Comparison of ENCODE assay signal across 16 mouse cellular contexts in genomic region chr14:61970591-61970990, GRCm38 (mm10).
A peak's percentile ranks its signal among the peaks of the same experiment; 100 is the strongest.
DNase-seq lines count a peak whose midpoint lies in the region; ATAC-seq and TF ChIP-seq lines count a peak whose summit lies in the region.
"Had no signal": no experiment of that assay in that cellular context is flagged by ENCODE, and none has a peak within 500 bp of the region (broad histone marks: within the 10 kb centered on the region; RNA-seq: fewer than 3 reads in every experiment).

No protein-coding gene starts in this region.

- peak overlapping the region; percentile 82 for H3K27ac ChIP-seq in liver, postnatal 0 days (ENCODE audit: low read depth)
- H3K27ac ChIP-seq in liver, embryonic 11.5 days (ENCODE audit: low read depth, low read length), result no peak overlapping the region
- H3K27ac ChIP-seq in kidney, adult 2 months (ENCODE audit: insufficient read depth, low read depth, low read length), result peak overlapping the region; percentile 97
- no peak overlapping the region for H3K27ac ChIP-seq in hindbrain, embryonic 10.5 days
- H3K27ac ChIP-seq: embryonic facial prominence, embryonic 10.5 days; forebrain, embryonic 13.5 days; heart, embryonic 13.5 days; hindbrain, postnatal 0 days; liver, embryonic 14.5 days; midbrain, embryonic 10.5 days; neural tube, embryonic 13.5 days had no signal

- no peak for TF ChIP-seq EP300 in liver, postnatal 0 days (IDR thresholded peaks at IDR 0.05; ENCODE audit: low read depth)

- H3K4me1 ChIP-seq in liver, postnatal 0 days (ENCODE audit: insufficient read depth), result peaks cover 9% of the 10 kb centered on the region; the same call in 1 of the 2 replicates
- H3K4me1 ChIP-seq in liver, embryonic 11.5 days (replicated peaks; ENCODE audit: control insufficient read depth, insufficient read depth, low read length), result no peaks in the 10 kb centered on the region
- H3K4me1 ChIP-seq in kidney, adult 2 months (ENCODE audit: control insufficient read depth, insufficient read depth, low read length), result peaks cover 39% of the 10 kb centered on the region
- H3K4me1 ChIP-seq in hindbrain, embryonic 10.5 days (replicated peaks), result no peaks in the 10 kb centered on the region
- H3K4me1 ChIP-seq: embryonic facial prominence, embryonic 10.5 days; forebrain, embryonic 13.5 days; heart, embryonic 13.5 days had no signal

- H3K9ac ChIP-seq in liver, postnatal 0 days (replicated peaks), result no peak overlapping the region
- H3K9ac ChIP-seq in liver, embryonic 11.5 days (ENCODE audit: low read depth, low read length), result no peak overlapping the region
- H3K9ac ChIP-seq: forebrain, embryonic 13.5 days; heart, embryonic 13.5 days; liver, embryonic 14.5 days; neural tube, embryonic 13.5 days had no signal

- no peaks in the 10 kb centered on the region for H3K27me3 ChIP-seq in liver, postnatal 0 days (ENCODE audit: insufficient read depth, low read length)
- H3K27me3 ChIP-seq in liver, embryonic 11.5 days (replicated peaks; ENCODE audit: control insufficient read depth, insufficient read depth, low read length), result no peaks in the 10 kb centered on the region
- H3K27me3 ChIP-seq in kidney, adult 2 months (replicated peaks; ENCODE audit: control insufficient read depth, insufficient read depth, low read length), result no peaks in the 10 kb centered on the region
- H3K27me3 ChIP-seq in hindbrain, embryonic 10.5 days (ENCODE audit: insufficient read depth, poor library complexity, severe bottlenecking), result no peaks in the 10 kb centered on the region
- H3K27me3 ChIP-seq: forebrain, embryonic 13.5 days; heart, embryonic 13.5 days; neural tube, embryonic 13.5 days had no signal

- 65% methylated on average over 3 of the region's 3 CpGs for WGBS in liver, postnatal 0 days (ENCODE audit: insufficient replicate concordance)
- 70% methylated on average over 3 of the region's 3 CpGs for WGBS in liver, embryonic 11.5 days
- WGBS in kidney, adult 2 months, result 30% methylated on average over 3 of the region's 3 CpGs
- 83% methylated on average over 3 of the region's 3 CpGs for WGBS in hindbrain, embryonic 10.5 days

- no peak overlapping the region for H3K4me2 ChIP-seq in liver, postnatal 0 days (ENCODE audit: low read depth, low read length)
- no peak overlapping the region for H3K4me2 ChIP-seq in liver, embryonic 11.5 days
- H3K4me2 ChIP-seq: forebrain, embryonic 13.5 days; heart, embryonic 13.5 days; neural tube, embryonic 13.5 days had no signal

- no peak for TF ChIP-seq CTCF in liver, postnatal 0 days (IDR thresholded peaks at IDR 0.05; ENCODE audit: low read depth)
- TF ChIP-seq CTCF in kidney, adult 2 months (conservative IDR thresholded peaks at IDR 0.05; ENCODE audit: insufficient read depth, insufficient read length, low read depth, low read length), result no peak

- H3K4me3 ChIP-seq in liver, postnatal 0 days (ENCODE audit: low read depth, low read length), result no peak overlapping the region
- no peak overlapping the region for H3K4me3 ChIP-seq in liver, embryonic 11.5 days (ENCODE audit: low read depth, low read length)
- H3K4me3 ChIP-seq in kidney, adult 2 months (ENCODE audit: insufficient read depth, low read depth, low read length), result no peak overlapping the region
- no peak overlapping the region for H3K4me3 ChIP-seq in hindbrain, embryonic 10.5 days
- H3K4me3 ChIP-seq: embryonic facial prominence, embryonic 10.5 days; forebrain, embryonic 13.5 days; heart, embryonic 13.5 days; midbrain, embryonic 10.5 days; neural tube, embryonic 13.5 days had no signal

- TF ChIP-seq POLR2A in kidney, adult 2 months (IDR thresholded peaks at IDR 0.05; ENCODE audit: low read depth, low read length), result no peak

- H3K9me3 ChIP-seq in liver, postnatal 0 days (ENCODE audit: low read length), result no peaks in the 10 kb centered on the region
- no peaks in the 10 kb centered on the region for H3K9me3 ChIP-seq in liver, embryonic 11.5 days (ENCODE audit: control insufficient read depth, low read length)
- H3K9me3 ChIP-seq in hindbrain, embryonic 10.5 days, result no peaks in the 10 kb centered on the region
- H3K9me3 ChIP-seq: embryonic facial prominence, embryonic 10.5 days; forebrain, embryonic 13.5 days; heart, embryonic 13.5 days; midbrain, embryonic 10.5 days; neural tube, embryonic 13.5 days had no signal

- DNase-seq in liver, postnatal 0 days, result no peak
- no peak for DNase-seq in liver, embryonic 11.5 days (ENCODE audit: low spot score)
- peak; percentile 93 for DNase-seq in kidney, adult 2 months
- peak; percentile 77 to 88 for DNase-seq in kidney, postnatal 25 days
- DNase-seq in hindbrain, embryonic 10.5 days (ENCODE audit: low spot score), result no peak
- no peak for DNase-seq in cerebellum, postnatal 4 days (ENCODE audit: low spot score in 2 of 2)
- no peak for DNase-seq in gastrocnemius, adult 18-20 months (ENCODE audit: low spot score)
- DNase-seq: cerebellum, adult 11 months; cerebellum, postnatal 25 days had no signal

- ATAC-seq in liver, postnatal 0 days, result no peak
- no peak for ATAC-seq in liver, embryonic 11.5 days (replicated peaks; ENCODE audit: low FRiP score)
- ATAC-seq: forebrain, embryonic 13.5 days; hindbrain, postnatal 0 days had no signal

- no peaks in the 10 kb centered on the region for H3K36me3 ChIP-seq in liver, postnatal 0 days (replicated peaks; ENCODE audit: insufficient read depth, low read length)
- no peaks in the 10 kb centered on the region for H3K36me3 ChIP-seq in liver, embryonic 11.5 days (ENCODE audit: control insufficient read depth, insufficient read depth, low read length)
- no peaks in the 10 kb centered on the region for H3K36me3 ChIP-seq in kidney, adult 2 months (ENCODE audit: control insufficient read depth, insufficient read depth, low read length)
- H3K36me3 ChIP-seq in hindbrain, embryonic 10.5 days, result no peaks in the 10 kb centered on the region
- H3K36me3 ChIP-seq: embryonic facial prominence, embryonic 10.5 days; heart, embryonic 13.5 days; midbrain, embryonic 10.5 days; neural tube, embryonic 13.5 days had no signal

Comparison
In these comparisons a context has a peak if more than half of its experiments do, and no peak if none do; other contexts are left out.
1. H3K27ac ChIP-seq: peak in liver, postnatal 0 days (single experiment) and kidney, adult 2 months (single experiment); none in liver, embryonic 11.5 days (single experiment) and hindbrain, embryonic 10.5 days (single experiment).
2. DNase-seq: peak in kidney, adult 2 months (single experiment) and kidney, postnatal 25 days (2 of 2); none in liver, postnatal 0 days (single experiment), liver, embryonic 11.5 days (single experiment), hindbrain, embryonic 10.5 days (single experiment), cerebellum, postnatal 4 days (0 of 2) and gastrocnemius, adult 18-20 months (single experiment).